Mouse (Mus musculus): Measurements from ENCODE around the gene Xndc1. TPM values are rescaled to one million over a fixed set of nuclear protein-coding genes. Genes with fewer than 3 reads are reported as not detected.
"Not testable (repeated sequence)": the region's sequence is repeated elsewhere in the genome, so short reads cannot be mapped to it uniquely, and the experiment has no call there.

The Xndc1 gene
- polyA plus RNA-seq, 1 experiment, result 21.5 TPM

DNA sequence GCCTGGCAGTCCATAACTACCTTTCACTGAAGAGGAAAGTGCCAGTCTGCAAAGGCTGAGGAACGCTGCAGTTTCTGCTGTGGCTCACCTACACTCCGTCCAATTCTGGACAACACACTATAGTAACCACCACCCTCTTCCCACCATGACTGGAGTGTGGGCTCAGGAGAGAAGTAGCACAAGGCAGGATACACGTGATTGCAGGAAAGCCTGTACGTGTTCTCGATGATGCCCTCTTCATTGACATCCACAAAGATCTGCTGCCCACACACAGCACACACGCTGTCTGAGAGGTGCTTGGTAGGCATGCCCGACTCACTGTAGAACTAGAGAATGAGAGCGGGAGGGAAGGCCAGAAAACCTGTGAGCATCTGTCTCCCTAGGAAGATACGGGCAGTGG is 41.5 kb upstream of the Xndc1 start:
- Histone ChIP-seq H3K4me3 (ENCODE audit: extremely low read depth, insufficient read depth, insufficient read length) (no peak overlapping the region), H3K4me1 (ENCODE audit: control insufficient read depth, insufficient read depth, insufficient read length) (no peaks in the 10 kb centered on the region), H3K27ac (ENCODE audit: insufficient read depth, low read length) (no peak overlapping the region), H3K27me3 (ENCODE audit: control insufficient read depth, insufficient read depth, low read length) (no peaks in the 10 kb centered on the region), H3K36me3 (ENCODE audit: control insufficient read depth, insufficient read depth, low read length) (peaks cover 6% of the 10 kb centered on the region)
- DNase-seq (ENCODE audit: low read depth in 1 of 2, low spot score in 2 of 2), result no peak
- WGBS, result 92% methylated on average over 9 of the region's 9 CpGs
- TF ChIP-seq CTCF (IDR thresholded peaks at IDR 0.05; ENCODE audit: extremely low read depth, insufficient read depth, insufficient read length, insufficient replicate concordance), result no peak
- no peak for TF ChIP-seq POLR2A (IDR thresholded peaks at IDR 0.05; ENCODE audit: low read depth, low read length)

DNA sequence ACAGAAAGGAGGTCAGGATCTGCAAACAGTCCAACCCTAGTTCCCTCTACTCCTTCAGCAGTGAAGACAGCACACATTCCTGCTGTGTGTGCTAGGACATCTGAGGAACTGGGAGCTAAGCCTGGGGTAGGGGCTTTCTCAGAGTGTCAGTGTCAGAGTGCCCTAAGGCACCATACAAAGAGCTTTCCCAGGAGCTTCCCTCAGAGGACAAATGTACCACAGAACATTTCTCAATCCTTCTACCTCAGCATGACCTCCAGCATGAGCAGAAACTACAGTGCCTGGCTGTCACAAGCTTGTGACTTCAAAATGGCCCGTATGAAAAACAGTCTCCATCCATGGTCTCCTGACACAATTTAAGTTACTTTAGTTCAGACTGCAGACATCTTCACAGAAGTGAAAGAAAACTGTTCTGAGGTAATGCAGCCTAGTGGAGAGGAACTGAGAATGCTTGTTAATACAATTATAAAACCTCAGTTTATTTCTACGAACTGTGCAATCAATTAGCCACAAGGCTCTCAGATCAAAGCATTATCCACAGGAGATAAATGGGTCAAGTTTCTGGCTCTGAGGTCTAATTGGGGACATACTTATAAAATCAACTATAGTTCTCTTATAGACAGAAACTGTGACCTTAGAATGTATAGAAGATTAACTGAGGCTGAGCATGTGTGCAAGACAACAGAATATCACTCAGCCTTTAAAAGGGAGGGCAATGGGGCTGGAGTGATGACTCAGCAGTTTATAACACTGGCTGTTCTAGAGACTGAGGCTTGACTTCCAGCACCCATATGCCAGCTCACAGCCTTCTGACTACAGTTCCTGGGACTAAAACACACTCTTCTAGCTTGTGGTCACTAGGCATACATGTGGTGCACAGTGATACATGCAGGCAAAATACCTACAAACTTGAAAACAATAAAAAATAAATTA is 39.9 kb upstream of the Xndc1 start:
- no peak for TF ChIP-seq POLR2A (IDR thresholded peaks at IDR 0.05; ENCODE audit: low read depth, low read length)
- no peak for TF ChIP-seq CTCF (IDR thresholded peaks at IDR 0.05; ENCODE audit: extremely low read depth, insufficient read depth, insufficient read length, insufficient replicate concordance)
- Histone ChIP-seq H3K36me3 (ENCODE audit: control insufficient read depth, insufficient read depth, low read length) (peaks cover 8% of the 10 kb centered on the region), H3K27me3 (ENCODE audit: control insufficient read depth, insufficient read depth, low read length) (no peaks in the 10 kb centered on the region), H3K4me1 (ENCODE audit: control insufficient read depth, insufficient read depth, insufficient read length) (no peaks in the 10 kb centered on the region), H3K4me3 (ENCODE audit: extremely low read depth, insufficient read depth, insufficient read length) (no peak overlapping the region), H3K27ac (ENCODE audit: insufficient read depth, low read length) (no peak overlapping the region)
- 74% methylated on average over 2 of the region's 2 CpGs for WGBS
- DNase-seq (ENCODE audit: low read depth in 1 of 2, low spot score in 2 of 2), result no peak

DNA sequence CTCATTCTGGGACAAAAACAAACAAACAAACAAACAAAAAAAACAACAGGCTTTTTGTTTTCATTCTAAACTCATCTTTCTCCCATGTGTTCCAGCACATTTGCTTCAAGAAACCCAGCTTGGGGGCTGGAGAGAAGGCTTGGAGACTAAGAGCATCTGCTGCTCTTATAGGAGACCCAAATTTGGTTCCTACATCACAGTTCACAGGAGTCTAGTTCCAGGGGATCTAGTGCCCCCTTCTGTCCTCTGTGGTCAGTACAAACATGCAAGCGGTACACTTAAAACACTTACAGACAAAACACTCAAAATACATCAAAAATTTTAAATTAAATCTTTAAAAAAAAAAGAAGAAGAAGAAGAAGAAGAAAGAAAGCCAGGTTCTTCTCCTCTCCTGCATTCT is 30.4 kb upstream of the Xndc1 start:
- no peak overlapping the region for H3K4me3 ChIP-seq (ENCODE audit: extremely low read depth, insufficient read depth, insufficient read length)
- no peak for DNase-seq (ENCODE audit: low read depth in 1 of 2, low spot score in 2 of 2)
- H3K27ac ChIP-seq (ENCODE audit: insufficient read depth, low read length), result no peak overlapping the region
- no peaks in the 10 kb centered on the region for H3K27me3 ChIP-seq (ENCODE audit: control insufficient read depth, insufficient read depth, low read length)
- 89% methylated on average over 1 of the region's 1 CpGs for WGBS
- no peaks in the 10 kb centered on the region; the same call in 1 of the 2 replicates for H3K4me1 ChIP-seq (ENCODE audit: control insufficient read depth, insufficient read depth, insufficient read length)
- H3K36me3 ChIP-seq (ENCODE audit: control insufficient read depth, insufficient read depth, low read length), result peaks cover 28% of the 10 kb centered on the region
- no peak for TF ChIP-seq POLR2A (IDR thresholded peaks at IDR 0.05; ENCODE audit: low read depth, low read length)

DNA sequence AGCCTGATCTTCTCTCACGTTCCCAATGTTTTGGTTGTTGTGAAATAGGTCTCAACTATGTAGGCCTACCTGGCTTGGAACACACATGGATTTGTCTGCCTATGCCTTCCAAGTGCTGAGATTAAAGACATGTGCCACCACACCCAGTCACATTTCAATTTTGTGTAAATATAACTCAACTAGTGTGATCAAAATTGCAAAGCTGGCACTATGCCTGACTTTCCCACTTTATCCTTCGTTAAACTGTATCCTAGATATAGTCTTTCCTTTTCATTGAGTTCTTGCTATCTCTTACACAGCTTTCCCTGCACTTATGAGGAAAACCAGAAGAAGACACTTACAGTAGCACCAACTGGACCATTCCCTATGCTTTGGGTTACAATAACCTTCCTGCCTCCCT is 29.8 kb upstream of the Xndc1 start:
- H3K4me3 ChIP-seq (ENCODE audit: extremely low read depth, insufficient read depth, insufficient read length), result no peak overlapping the region
- H3K36me3 ChIP-seq (ENCODE audit: control insufficient read depth, insufficient read depth, low read length), result peaks cover 26% of the 10 kb centered on the region
- WGBS, result 99% methylated on average over 2 of the region's 2 CpGs

DNA sequence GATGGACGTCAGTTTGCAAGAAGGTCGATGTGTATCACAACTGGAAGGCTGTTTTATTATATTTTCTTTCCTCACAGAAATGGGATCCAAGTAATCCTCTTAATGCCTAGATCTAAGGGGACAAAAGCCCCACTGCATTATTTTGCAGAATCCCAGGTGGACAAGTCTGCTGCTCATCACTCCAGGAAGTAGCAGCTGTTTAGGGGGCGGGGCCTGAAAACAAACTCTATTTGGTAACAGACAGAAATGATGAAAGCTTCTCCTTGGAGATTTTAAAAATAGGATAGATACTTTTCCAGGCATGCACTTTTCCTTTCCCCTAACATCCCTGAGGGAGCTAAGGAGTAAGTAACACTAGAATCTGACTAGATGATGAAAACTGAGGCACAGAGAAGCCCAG is 28.0 kb upstream of the Xndc1 start:
- Histone ChIP-seq H3K4me1 (ENCODE audit: control insufficient read depth, insufficient read depth, insufficient read length) (no peaks in the 10 kb centered on the region), H3K27ac (ENCODE audit: insufficient read depth, low read length) (no peak overlapping the region), H3K4me3 (ENCODE audit: extremely low read depth, insufficient read depth, insufficient read length) (no peak overlapping the region), H3K36me3 (ENCODE audit: control insufficient read depth, insufficient read depth, low read length) (peaks cover 26% of the 10 kb centered on the region), H3K27me3 (ENCODE audit: control insufficient read depth, insufficient read depth, low read length) (no peaks in the 10 kb centered on the region)
- TF ChIP-seq CTCF (IDR thresholded peaks at IDR 0.05; ENCODE audit: extremely low read depth, insufficient read depth, insufficient read length, insufficient replicate concordance), result no peak
- TF ChIP-seq POLR2A (IDR thresholded peaks at IDR 0.05; ENCODE audit: low read depth, low read length), result no peak
- 95% methylated on average over 3 of the region's 3 CpGs for WGBS
- no peak for DNase-seq (ENCODE audit: low read depth in 1 of 2, low spot score in 2 of 2)

More for the DNA sequence above, 29.8 kb upstream of the Xndc1 start:
- H3K4me1 ChIP-seq (ENCODE audit: control insufficient read depth, insufficient read depth, insufficient read length), result no peaks in the 10 kb centered on the region; the same call in 1 of the 2 replicates
- no peak for DNase-seq (ENCODE audit: low read depth in 1 of 2, low spot score in 2 of 2)
- no peak for TF ChIP-seq CTCF (IDR thresholded peaks at IDR 0.05; ENCODE audit: extremely low read depth, insufficient read depth, insufficient read length, insufficient replicate concordance)
- no peak for TF ChIP-seq POLR2A (IDR thresholded peaks at IDR 0.05; ENCODE audit: low read depth, low read length)
- H3K27ac ChIP-seq (ENCODE audit: insufficient read depth, low read length), result no peak overlapping the region
- no peaks in the 10 kb centered on the region for H3K27me3 ChIP-seq (ENCODE audit: control insufficient read depth, insufficient read depth, low read length)

DNA sequence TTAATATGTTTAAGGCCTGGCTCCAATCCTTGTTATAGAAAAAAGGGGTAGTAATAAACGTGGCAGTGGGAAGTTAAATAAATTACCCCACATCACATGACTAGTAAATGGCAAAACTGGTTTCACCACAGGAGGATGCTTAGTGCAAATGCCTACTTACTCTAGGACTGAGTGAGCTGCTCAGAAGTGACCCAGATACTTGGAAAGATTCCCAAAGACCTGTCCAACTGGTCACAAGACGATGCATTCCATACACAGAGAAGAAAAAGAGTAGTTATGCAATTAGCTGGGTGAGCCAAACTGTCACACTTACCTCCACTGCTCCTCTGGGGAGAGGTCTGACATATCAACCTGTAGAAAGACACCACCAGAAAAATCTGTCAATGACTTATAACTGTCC is 23.0 kb upstream of the Xndc1 start:
- Histone ChIP-seq H3K4me1 (ENCODE audit: control insufficient read depth, insufficient read depth, insufficient read length) (no peaks in the 10 kb centered on the region), H3K27me3 (ENCODE audit: control insufficient read depth, insufficient read depth, low read length) (no peaks in the 10 kb centered on the region), H3K36me3 (ENCODE audit: control insufficient read depth, insufficient read depth, low read length) (peaks cover 19% of the 10 kb centered on the region), H3K27ac (ENCODE audit: insufficient read depth, low read length) (no peak overlapping the region), H3K4me3 (ENCODE audit: extremely low read depth, insufficient read depth, insufficient read length) (no peak overlapping the region)
- TF ChIP-seq CTCF (IDR thresholded peaks at IDR 0.05; ENCODE audit: extremely low read depth, insufficient read depth, insufficient read length, insufficient replicate concordance), result no peak
- TF ChIP-seq POLR2A (IDR thresholded peaks at IDR 0.05; ENCODE audit: low read depth, low read length), result no peak
- WGBS, result 61% methylated on average over 2 of the region's 2 CpGs
- DNase-seq (ENCODE audit: low read depth in 1 of 2, low spot score in 2 of 2), result no peak

DNA sequence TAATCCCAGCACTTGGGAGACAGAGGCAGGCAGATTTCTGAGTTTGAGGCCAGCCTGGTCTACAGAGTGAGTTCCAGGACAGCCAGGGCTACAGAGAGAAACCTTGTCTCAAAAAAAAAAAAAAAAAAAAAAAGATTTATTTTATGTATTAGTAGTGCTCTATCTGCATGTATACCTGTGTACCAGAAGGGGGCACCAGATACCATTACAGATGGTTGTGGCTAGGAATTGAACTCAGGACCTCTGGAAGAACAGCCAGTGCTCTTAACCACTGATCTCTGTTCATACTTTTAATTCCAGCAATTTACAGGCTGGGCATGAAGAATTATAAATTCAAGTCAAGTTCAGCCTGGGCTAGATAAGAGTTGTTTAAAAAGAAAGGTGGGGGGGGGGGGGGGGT is 16.8 kb upstream of the Xndc1 start:
- not testable (repeated sequence) for H3K4me1 ChIP-seq (ENCODE audit: control insufficient read depth, insufficient read depth, insufficient read length); H3K27ac ChIP-seq (ENCODE audit: insufficient read depth, low read length); H3K27me3 ChIP-seq (ENCODE audit: control insufficient read depth, insufficient read depth, low read length); H3K4me3 ChIP-seq (ENCODE audit: extremely low read depth, insufficient read depth, insufficient read length); H3K36me3 ChIP-seq (ENCODE audit: control insufficient read depth, insufficient read depth, low read length)
- DNase-seq (ENCODE audit: low read depth in 1 of 2, low spot score in 2 of 2), result peak in 1 of 2 experiments; percentile 5
